Mouse (Mus musculus) kidney, adult 2 months (tissue): Measurements from ENCODE around the gene Clec3a.

Experiments used
- CTCF ChIP-seq: fragments of 200-500 bp; conservative IDR thresholded peaks from 2 replicates; pipeline ENCODE4 v1.5.1; 2011; ENCODE audit warnings: low read depth, mild to moderate bottlenecking, control low read depth, low read length, moderate library complexity, mixed read lengths; ENCODE audit not compliant: insufficient read depth, insufficient read length
- POLR2A ChIP-seq: fragments of 200-500 bp; IDR thresholded peaks from one replicate; pipeline ENCODE4 v1.6.1; 2011; ENCODE audit warnings: low read depth, low read length, control low read depth

GRCm38 (mm10) chr8:114418904-114419303 lies 1.0 kb downstream of the Clec3a start:
- TF ChIP-seq CTCF (no peak), POLR2A (no peak)
